Mouse (Mus musculus) megakaryocyte, embryonic 14.5 days (primary cell): ENCODE data around the gene St6galnac6.

Experiments
- FLI1 ChIP-seq: IDR thresholded peaks from 2 replicates; pipeline ENCODE4 v1.6.1; 2012; ENCODE audit warnings: low read length, inconsistent platforms, mixed read lengths
- GATA1 ChIP-seq: IDR thresholded peaks from 3 replicates; pipeline ENCODE4 v1.6.1; 2012; ENCODE audit warnings: mixed read lengths, low read length, inconsistent platforms, borderline replicate concordance

DNA sequence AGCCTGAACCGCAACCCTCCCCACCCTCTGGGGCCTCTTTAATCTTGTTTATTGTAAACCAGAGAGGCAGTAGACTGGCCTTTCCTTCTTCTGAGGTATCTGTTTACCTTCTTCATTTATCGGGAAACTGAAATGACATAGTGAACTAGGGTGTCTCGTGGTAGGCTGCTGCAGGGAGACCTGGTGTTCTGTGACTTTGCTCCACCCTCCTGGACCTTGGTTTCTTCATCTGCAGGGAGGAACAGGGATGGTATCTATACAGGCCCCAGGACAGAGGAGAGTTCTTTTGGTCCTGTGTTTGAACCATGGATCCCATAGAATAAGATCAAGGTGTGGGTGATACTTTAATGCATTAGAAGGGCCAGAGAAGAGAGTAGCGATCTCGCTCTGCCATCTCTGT is 48.3 kb upstream of the St6galnac6 start:
- TF ChIP-seq GATA1 (no peak), FLI1 (no peak)
